Mouse (Mus musculus) adrenal gland, adult 18-20 months (tissue): ENCODE measurements around the gene Hist1h2ai. TPM values are rescaled to one million over a fixed set of nuclear protein-coding genes. Genes with fewer than 3 reads are reported as not detected.

Experiments
- microRNA-seq, 2 experiments: library from miRNA; unstranded; fragments of <30 nt; microRNA quantifications; one replicate each; pipeline ENCODE4 v1.2.0; 2021; ENCODE audit warnings: borderline number of aligned reads in 2 of 2
- total RNA-seq, 2 experiments: library from RNA; stranded (reverse); gene quantifications; 1 replicate in 1 of 2; 2 replicates in 1 of 2; pipeline ENCODE4 v1.2.3; 2021

Hist1h2ai gene
- total RNA-seq, 2 experiments from 2014 or later = 21.4 to 30.6 TPM

Small RNA genes within 50 kb of the gene (microRNA-seq; reads per million reads assigned to microRNA genes)
- gene Gm44357 = 0 reads per million in 2 experiments
- gene Gm44367 = 0 reads per million in 2 experiments
- 0 reads per million in 2 experiments for gene Gm44454

Other genes starting within 250 kb of the Hist1h2ai start
- 1 to 10 TPM in 1 of 2 experiments, under 1 TPM in 1; 0.76 to 1.5 TPM for gene Nkapl, start 247.9 kb upstream of the Hist1h2ai start, total RNA-seq
- gene Zkscan4, start 237.5 kb upstream of the Hist1h2ai start, total RNA-seq = 1 to 10 TPM; 2.2 to 2.6 TPM
- not detected for gene Gm10065, start 237.0 kb upstream of the Hist1h2ai start, total RNA-seq
- 10 to 100 TPM; 13.8 to 16.2 TPM for gene AK157302, start 221.2 kb upstream of the Hist1h2ai start, total RNA-seq
- gene Gm11273, start 215.0 kb upstream of the Hist1h2ai start, total RNA-seq = 100 to 1,000 TPM in 1 of 2 experiments, 10 to 100 TPM in 1; 87.5 to 171 TPM
- gene Zkscan8, start 185.3 kb upstream of the Hist1h2ai start, total RNA-seq = 10 to 100 TPM; 13.5 to 15.6 TPM
- not detected for gene Olfr1366, start 173.6 kb upstream of the Hist1h2ai start, total RNA-seq
- gene Olfr1535, start 156.5 kb upstream of the Hist1h2ai start, total RNA-seq = not detected
- gene Olfr1364, start 134.7 kb upstream of the Hist1h2ai start, total RNA-seq = not detected
- gene Olfr1362, start 102.4 kb upstream of the Hist1h2ai start, total RNA-seq = not detected
- not detected for gene Olfr11, start 73.9 kb upstream of the Hist1h2ai start, total RNA-seq
- gene Olfr1361, start 53.0 kb upstream of the Hist1h2ai start, total RNA-seq = not detected
- not detected for gene Olfr1360, start 39.0 kb upstream of the Hist1h2ai start, total RNA-seq
- gene Olfr1359, start 18.3 kb upstream of the Hist1h2ai start, total RNA-seq = not detected
- gene Hist1h2bl, start 279 bp upstream of the Hist1h2ai start, total RNA-seq = 10 to 100 TPM; 21.3 to 23.3 TPM
- gene Hist1h3h, start 1.2 kb downstream of the Hist1h2ai start, total RNA-seq = 10 to 100 TPM; 25.1 to 28.5 TPM
- gene Hist1h2bm, start 5.6 kb downstream of the Hist1h2ai start, total RNA-seq = 1 to 10 TPM; 5.2 to 5.8 TPM
- 1 to 10 TPM; 5.4 TPM for gene Hist1h4j, start 18.6 kb downstream of the Hist1h2ai start, total RNA-seq
- 10 to 100 TPM; 76.7 to 88.9 TPM for gene Hist1h4k, start 34.1 kb downstream of the Hist1h2ai start, total RNA-seq
- 1 to 10 TPM; 7.9 to 8.1 TPM for gene Hist1h2ak, start 37.4 kb downstream of the Hist1h2ai start, total RNA-seq
- gene Hist1h2bn, start 37.7 kb downstream of the Hist1h2ai start, total RNA-seq = 10 to 100 TPM; 11.4 to 15.3 TPM
- gene Hist1h1b, start 64.2 kb downstream of the Hist1h2ai start, total RNA-seq = 10 to 100 TPM in 1 of 2 experiments, 1 to 10 TPM in 1; 8.8 to 12.2 TPM
- 10 to 100 TPM; 21.8 to 29.9 TPM for gene Hist1h3i, start 66.9 kb downstream of the Hist1h2ai start, total RNA-seq
- gene Hist1h2an, start 70.8 kb downstream of the Hist1h2ai start, total RNA-seq = 1 to 10 TPM; 2.5 to 4.4 TPM
- 1 to 10 TPM; 5.8 to 8.9 TPM for gene Hist1h2bp, start 71.0 kb downstream of the Hist1h2ai start, total RNA-seq
- gene Hist1h2bq, start 93.8 kb downstream of the Hist1h2ai start, total RNA-seq = 10 to 100 TPM; 45.1 to 68.5 TPM
- gene Hist1h2ao, start 94.0 kb downstream of the Hist1h2ai start, total RNA-seq = 10 to 100 TPM in 1 of 2 experiments, 1 to 10 TPM in 1; 3.6 to 44.2 TPM
- gene Hist1h4m, start 95.3 kb downstream of the Hist1h2ai start, total RNA-seq = 100 to 1,000 TPM; 185 to 195 TPM
- gene Hist1h4n, start 115.8 kb downstream of the Hist1h2ai start, total RNA-seq = 10 to 100 TPM; 33.0 to 84.6 TPM
- 10 to 100 TPM in 1 of 2 experiments, 1 to 10 TPM in 1; 8.6 to 29.1 TPM for gene Hist1h2ap, start 117.1 kb downstream of the Hist1h2ai start, total RNA-seq
- 10 to 100 TPM; 43.9 to 68.8 TPM for gene Hist1h2br, start 117.3 kb downstream of the Hist1h2ai start, total RNA-seq
- gene Zfp184, start 228.7 kb downstream of the Hist1h2ai start, total RNA-seq = 1 to 10 TPM in 1 of 2 experiments, under 1 TPM in 1; 0.80 to 1.5 TPM